Mouse (Mus musculus) thymus, adult 2 months (tissue): ENCODE measurements around the gene Pcdh15.

Experiments used
- CTCF ChIP-seq: fragments of 200-500 bp; IDR thresholded peaks from 2 replicates; pipeline ENCODE4 v1.5.1; 2012; ENCODE audit warnings: mild to moderate bottlenecking, control low read depth, low read length, moderate library complexity, borderline replicate concordance; ENCODE audit not compliant: control insufficient read depth, poor library complexity, insufficient read depth; ENCODE audit errors: extremely low read depth
- POLR2A ChIP-seq: fragments of 200-500 bp; IDR thresholded peaks from 2 replicates; pipeline ENCODE4 v1.6.1; 2012; ENCODE audit warnings: mild to moderate bottlenecking, low read length, control low read depth, moderate library complexity; ENCODE audit not compliant: control insufficient read depth, poor library complexity, insufficient read depth; ENCODE audit errors: extremely low read depth

GRCm38 (mm10) chr10:73821657-73822583, 722.8 kb downstream of the Pcdh15 start:
- TF ChIP-seq CTCF (no peak), POLR2A (no peak)
